Mouse (Mus musculus) thymus, adult 2 months (tissue): ENCODE data around the gene Slc45a1.

ENCODE experiments used
- CTCF ChIP-seq: fragments of 200-500 bp; IDR thresholded peaks from 2 replicates; pipeline ENCODE4 v1.5.1; 2012; ENCODE audit warnings: mild to moderate bottlenecking, control low read depth, low read length, moderate library complexity, borderline replicate concordance; ENCODE audit not compliant: control insufficient read depth, poor library complexity, insufficient read depth; ENCODE audit errors: extremely low read depth
- POLR2A ChIP-seq: fragments of 200-500 bp; IDR thresholded peaks from 2 replicates; pipeline ENCODE4 v1.6.1; 2012; ENCODE audit warnings: mild to moderate bottlenecking, low read length, control low read depth, moderate library complexity; ENCODE audit not compliant: control insufficient read depth, poor library complexity, insufficient read depth; ENCODE audit errors: extremely low read depth

- no peak for TF ChIP-seq CTCF
- TF ChIP-seq POLR2A = no peak
Measured at GRCm38 (mm10) chr4:150603366-150604061, 48.5 kb downstream of the Slc45a1 start.
